8 mouse cellular contexts compared by ENCODE assay signal in genomic region chr7:127214981-127215871, GRCm38 (mm10). TPM values are rescaled to one million over a fixed set of nuclear protein-coding genes. Genes with fewer than 3 reads are reported as not detected.
DNase-seq lines count a peak whose midpoint lies in the region; ATAC-seq lines count a peak whose summit lies in the region.

No protein-coding gene starts in this region.

- peak; percentile 60 to 89 for DNase-seq in adrenal gland, adult (ENCODE audit: inconsistent age in 2 of 2, low spot score in 1 of 2)
- no peak for DNase-seq in adrenal gland, adult 8-10 months
- DNase-seq in heart, postnatal 4 days = peak; percentile 74
- DNase-seq in left cerebral cortex, postnatal 4 days = peak; percentile 45
- peak; percentile 78 for DNase-seq in mesoderm, embryonic 11.5 days (ENCODE audit: low read depth, low spot score)
- DNase-seq in spleen, postnatal 4 days (ENCODE audit: low spot score in 2 of 2) = peak; percentile 69 to 85

- H3K27me3 ChIP-seq in forebrain, embryonic 12.5 days = peaks cover 28% of the 10 kb centered on the region

- no peaks in the 10 kb centered on the region for H3K36me3 ChIP-seq in forebrain, embryonic 12.5 days (replicated peaks)

- H3K27ac ChIP-seq in brown adipose tissue, adult 24 weeks (replicated peaks; ENCODE audit: low read depth, low read length) = peak overlapping the region; percentile 16; the same call in 1 of the 2 replicates
- no peak overlapping the region for H3K27ac ChIP-seq in forebrain, embryonic 12.5 days

- no peak overlapping the region for H3K9ac ChIP-seq in forebrain, embryonic 12.5 days

- no peaks in the 10 kb centered on the region for H3K4me1 ChIP-seq in brown adipose tissue, adult 24 weeks (ENCODE audit: control insufficient read depth, insufficient read depth, insufficient read length, low read length)
- peaks cover 7% of the 10 kb centered on the region; the same call in 1 of the 2 replicates for H3K4me1 ChIP-seq in forebrain, embryonic 12.5 days

- 0 out of 2 replicates have a peak, but pooled peaks have one; percentile 9 for ATAC-seq in forebrain, embryonic 12.5 days (ENCODE audit: low FRiP score)

- peak overlapping the region; percentile 42 for H3K4me2 ChIP-seq in forebrain, embryonic 12.5 days

- whole genome bisulfite sequencing in forebrain, embryonic 12.5 days = 23% methylated on average over 33 of the region's 33 CpGs

- no peaks in the 10 kb centered on the region for H3K9me3 ChIP-seq in forebrain, embryonic 12.5 days

- intact Hi-C loops in left cerebral cortex, postnatal 4 days (cut with DNase I) = no loop called here

- peak overlapping the region; percentile 55 for H3K4me3 ChIP-seq in brown adipose tissue, adult 24 weeks (ENCODE audit: insufficient read depth, low read depth, low read length)
- no peak overlapping the region for H3K4me3 ChIP-seq in forebrain, embryonic 12.5 days (replicated peaks)

RNA-seq across cellular contexts. Expression of gene Mylpf, which starts 6.5 kb away (rescaled TPM):
- 1 to 10 TPM; 2.8 to 6.2 (median 3.7) TPM for total RNA-seq in adrenal gland, adult 8-10 months (2022)
- 335 and 418 TPM in 2 replicates for polyA plus RNA-seq in brown adipose tissue, adult 24 weeks (2012; ENCODE audit: insufficient read depth, insufficient read length, missing spikeins)
- 9.2 and 10.1 TPM in 2 replicates for polyA plus RNA-seq in forebrain, embryonic 12.5 days (2016; fragmentation: Nextera tagmentation; extraction: Ambion mirVana)
- 10 to 100 TPM in 1 of 2 experiments, 1 to 10 TPM in 1; 3.1 to 33.0 TPM for total RNA-seq in heart, postnatal 4 days (2021)
- total RNA-seq in left cerebral cortex, postnatal 4 days (2021) = 1 to 10 TPM in 1 of 2 experiments, not detected in 1; 1.2 TPM

RNA-seq across cellular contexts. Expression of gene Tbc1d10b, which starts 7.0 kb away (rescaled TPM):
- total RNA-seq in adrenal gland, adult 8-10 months (2022) = 10 to 100 TPM; 47.9 to 63.7 (median 57.0) TPM
- polyA plus RNA-seq in brown adipose tissue, adult 24 weeks (2012; ENCODE audit: insufficient read depth, insufficient read length, missing spikeins) = 9.8 and 12.8 TPM in 2 replicates
- polyA plus RNA-seq in forebrain, embryonic 12.5 days (2016; fragmentation: Nextera tagmentation; extraction: Ambion mirVana) = 30.8 and 34.3 TPM in 2 replicates
- total RNA-seq in heart, postnatal 4 days (2021) = 10 to 100 TPM; 41.0 to 42.5 TPM
- total RNA-seq in left cerebral cortex, postnatal 4 days (2021) = 10 to 100 TPM; 73.8 to 78.8 TPM

RNA-seq across cellular contexts. Expression of gene Zfp553, which starts 17.6 kb away (rescaled TPM):
- total RNA-seq in adrenal gland, adult 8-10 months (2022) = 10 to 100 TPM; 11.6 to 19.5 (median 15.0) TPM
- polyA plus RNA-seq in brown adipose tissue, adult 24 weeks (2012; ENCODE audit: insufficient read depth, insufficient read length, missing spikeins) = 3.3 and 3.4 TPM in 2 replicates
- polyA plus RNA-seq in forebrain, embryonic 12.5 days (2016; fragmentation: Nextera tagmentation; extraction: Ambion mirVana) = 77.6 and 80.2 TPM in 2 replicates
- total RNA-seq in heart, postnatal 4 days (2021) = 10 to 100 TPM in 1 of 2 experiments, 1 to 10 TPM in 1; 9.2 to 10.8 TPM
- 10 to 100 TPM; 28.4 to 28.8 TPM for total RNA-seq in left cerebral cortex, postnatal 4 days (2021)

RNA-seq across cellular contexts. Expression of gene Sept1, which starts 17.7 kb away (rescaled TPM):
- total RNA-seq in adrenal gland, adult 8-10 months (2022) = 10 to 100 TPM in 2 of 4 experiments, 1 to 10 TPM in 2; 9.1 to 11.2 (median 10.3) TPM
- polyA plus RNA-seq in brown adipose tissue, adult 24 weeks (2012; ENCODE audit: insufficient read depth, insufficient read length, missing spikeins) = 10.9 and 19.3 TPM in 2 replicates
- polyA plus RNA-seq in forebrain, embryonic 12.5 days (2016; fragmentation: Nextera tagmentation; extraction: Ambion mirVana) = 42.6 and 43.4 TPM in 2 replicates
- 10 to 100 TPM; 11.2 to 12.1 TPM for total RNA-seq in heart, postnatal 4 days (2021)
- total RNA-seq in left cerebral cortex, postnatal 4 days (2021) = 1 to 10 TPM; 7.9 to 8.8 TPM

RNA-seq across cellular contexts. Expression of gene Cd2bp2, which starts 19.4 kb away (rescaled TPM):
- 10 to 100 TPM; 61.9 to 89.2 (median 70.0) TPM for total RNA-seq in adrenal gland, adult 8-10 months (2022)
- polyA plus RNA-seq in brown adipose tissue, adult 24 weeks (2012; ENCODE audit: insufficient read depth, insufficient read length, missing spikeins) = 15.3 and 17.4 TPM in 2 replicates
- polyA plus RNA-seq in forebrain, embryonic 12.5 days (2016; fragmentation: Nextera tagmentation; extraction: Ambion mirVana) = 104 and 108 TPM in 2 replicates
- total RNA-seq in heart, postnatal 4 days (2021) = 10 to 100 TPM; 57.3 to 57.7 TPM
- total RNA-seq in left cerebral cortex, postnatal 4 days (2021) = 10 to 100 TPM; 65.8 to 78.8 TPM
